Mouse (Mus musculus): Measurements from ENCODE around the gene Olfr1419.
"Not testable (repeated sequence)": the region's sequence is repeated elsewhere in the genome, so short reads cannot be mapped to it uniquely, and the experiment has no call there.

Gene Olfr1419

GRCm38 (mm10) chr19:11875006-11875405, at the start of gene Olfr1419:
TSS of gene Olfr1419 (minus strand) at chr19:11875106.
- DNase-seq, result no peak

GRCm38 (mm10) chr19:11922515-11922914, 47.6 kb upstream of the Olfr1419 start:
- not testable (repeated sequence) for DNase-seq

GRCm38 (mm10) chr19:11922068-11922467, 47.2 kb upstream of the Olfr1419 start:
- DNase-seq, result no peak

- no peak for DNase-seq
These were observed 40.9 kb upstream of the Olfr1419 start for GRCm38 (mm10) chr19:11915804-11916203.

GRCm38 (mm10) chr19:11912533-11913121, 37.7 kb upstream of the Olfr1419 start:
- DNase-seq, result peak in 1 of 2 experiments; percentile 50

- DNase-seq, result peak; percentile 98
These were observed 37.2 kb upstream of the Olfr1419 start, which contains the start of gene Patl1 for GRCm38 (mm10) chr19:11912037-11912532. TSS of gene Patl1 (plus strand) at chr19:11912399.

GRCm38 (mm10) chr19:11911603-11912002, 36.7 kb upstream of the Olfr1419 start:
- DNase-seq, result peak in 1 of 2 experiments; percentile 30

- no peak for DNase-seq
These were observed 36.1 kb upstream of the Olfr1419 start for GRCm38 (mm10) chr19:11911021-11911420.

GRCm38 (mm10) chr19:11886265-11886664, 11.4 kb upstream of the Olfr1419 start, which contains the start of gene Olfr1420:
TSS of gene Olfr1420 (plus strand) at chr19:11886565.
- no peak for DNase-seq

GRCm38 (mm10) chr19:11878404-11878803, 3.5 kb upstream of the Olfr1419 start:
- not testable (repeated sequence) for DNase-seq

GRCm38 (mm10) chr19:11867837-11868236, 7.1 kb downstream of the Olfr1419 start:
- DNase-seq, result no peak

- no peak for DNase-seq
These were observed 13.9 kb downstream of the Olfr1419 start, which contains the start of gene Olfr1418 for GRCm38 (mm10) chr19:11860966-11861365. TSS of gene Olfr1418 (minus strand) at chr19:11861066.

GRCm38 (mm10) chr19:11856506-11856905, 18.4 kb downstream of the Olfr1419 start:
- DNase-seq, result no peak

- no peak for DNase-seq
These were observed 20.1 kb downstream of the Olfr1419 start for GRCm38 (mm10) chr19:11854821-11855220.

- DNase-seq, result no peak
These were observed 22.3 kb downstream of the Olfr1419 start for GRCm38 (mm10) chr19:11852652-11853051.

GRCm38 (mm10) chr19:11846333-11846732, 28.6 kb downstream of the Olfr1419 start:
- DNase-seq, result no peak

GRCm38 (mm10) chr19:11839119-11839518, 35.8 kb downstream of the Olfr1419 start, which contains the start of gene Olfr1417:
TSS of gene Olfr1417 (minus strand) at chr19:11839219.
- DNase-seq, result no peak

- DNase-seq, result no peak
These were observed 51.4 kb downstream of the Olfr1419 start for GRCm38 (mm10) chr19:11823346-11824065.

- DNase-seq, result peak in 1 of 2 experiments; percentile 18
These were observed 54.7 kb downstream of the Olfr1419 start for GRCm38 (mm10) chr19:11820211-11820610.

- DNase-seq, result peak; percentile 68 to 74
These were observed 55.1 kb downstream of the Olfr1419 start for GRCm38 (mm10) chr19:11819800-11820199.

GRCm38 (mm10) chr19:11819143-11819700, 55.7 kb downstream of the Olfr1419 start, which contains the start of gene Stx3:
TSS of gene Stx3 (minus strand) at chr19:11819403.
- DNase-seq, result peak in 1 of 2 experiments; percentile 27
